Mouse (Mus musculus): Measurements from ENCODE around the gene Renbp. TPM values are rescaled to one million over a fixed set of nuclear protein-coding genes. Genes with fewer than 3 reads are reported as not detected.

Renbp gene
- polyA plus RNA-seq, 1 experiment from 2014 or later, result 15.2 TPM

- Histone ChIP-seq H3K4me1 (ENCODE audit: control insufficient read depth, insufficient read depth, low read depth, low read length) (no peaks in the 10 kb centered on the region), H3K9ac (ENCODE audit: low read depth, low read length) (no peak overlapping the region), H3K27me3 (replicated peaks; ENCODE audit: control insufficient read depth, insufficient read depth, low read length) (no peaks in the 10 kb centered on the region), H3K4me2 (ENCODE audit: low read length) (no peak overlapping the region), H3K9me3 (ENCODE audit: control insufficient read depth, low read length) (no peaks in the 10 kb centered on the region), H3K36me3 (ENCODE audit: control insufficient read depth, insufficient read depth, low read length) (peaks cover 10% of the 10 kb centered on the region), H3K27ac (ENCODE audit: low read depth, low read length) (no peak overlapping the region), H3K4me3 (ENCODE audit: low read length) (no peak overlapping the region)
- WGBS, result 82% methylated on average over 2 of the region's 2 CpGs
- ATAC-seq, result no peak
These were observed 11.2 kb upstream of the Renbp start for GRCm38 (mm10) chrX:73941860-73942259.

- Histone ChIP-seq H3K4me1 (ENCODE audit: control insufficient read depth, insufficient read depth, low read depth, low read length) (no peaks in the 10 kb centered on the region), H3K27ac (ENCODE audit: low read depth, low read length) (no peak overlapping the region), H3K9me3 (ENCODE audit: control insufficient read depth, low read length) (no peaks in the 10 kb centered on the region), H3K4me3 (ENCODE audit: low read length) (no peak overlapping the region), H3K4me2 (ENCODE audit: low read length) (no peak overlapping the region), H3K27me3 (replicated peaks; ENCODE audit: control insufficient read depth, insufficient read depth, low read length) (no peaks in the 10 kb centered on the region), H3K36me3 (ENCODE audit: control insufficient read depth, insufficient read depth, low read length) (no peaks in the 10 kb centered on the region), H3K9ac (ENCODE audit: low read depth, low read length) (no peak overlapping the region)
- ATAC-seq, result no peak
- WGBS, result 74% methylated on average over 2 of the region's 2 CpGs
These were observed 1.2 kb upstream of the Renbp start for GRCm38 (mm10) chrX:73931871-73932270.

- Histone ChIP-seq H3K4me2 (ENCODE audit: low read length) (peak overlapping the region; percentile 75), H3K36me3 (ENCODE audit: control insufficient read depth, insufficient read depth, low read length) (no peaks in the 10 kb centered on the region), H3K4me1 (ENCODE audit: control insufficient read depth, insufficient read depth, low read depth, low read length) (no peaks in the 10 kb centered on the region), H3K27me3 (replicated peaks; ENCODE audit: control insufficient read depth, insufficient read depth, low read length) (no peaks in the 10 kb centered on the region), H3K27ac (ENCODE audit: low read depth, low read length) (peak overlapping the region; percentile 82), H3K9ac (ENCODE audit: low read depth, low read length) (peak overlapping the region; percentile 69; the same call in 1 of the 2 replicates), H3K4me3 (ENCODE audit: low read length) (peak overlapping the region; percentile 60), H3K9me3 (ENCODE audit: control insufficient read depth, low read length) (no peaks in the 10 kb centered on the region)
- no peak for ATAC-seq
- WGBS, result 75% methylated on average over 8 of the region's 8 CpGs
These were observed 8.1 kb downstream of the Renbp start for GRCm38 (mm10) chrX:73922550-73922882.

- Histone ChIP-seq H3K4me2 (ENCODE audit: low read length) (peak within 1 kb of the TSS; percentile 75), H3K9me3 (ENCODE audit: control insufficient read depth, low read length) (no peaks in the 10 kb centered on the region), H3K36me3 (ENCODE audit: control insufficient read depth, insufficient read depth, low read length) (no peaks in the 10 kb centered on the region), H3K27ac (ENCODE audit: low read depth, low read length) (peak within 1 kb of the TSS; percentile 82), H3K9ac (ENCODE audit: low read depth, low read length) (peak within 1 kb of the TSS; percentile 76), H3K4me3 (ENCODE audit: low read length) (peak within 1 kb of the TSS; percentile 60), H3K27me3 (replicated peaks; ENCODE audit: control insufficient read depth, insufficient read depth, low read length) (no peaks in the 10 kb centered on the region), H3K4me1 (ENCODE audit: control insufficient read depth, insufficient read depth, low read depth, low read length) (no peaks in the 10 kb centered on the region)
- peak; percentile 99 for ATAC-seq
- 16% methylated on average over 43 of the region's 43 CpGs for WGBS
These were observed 8.7 kb downstream of the Renbp start, which contains the start of the genes Arhgap4 and Naa10 for GRCm38 (mm10) chrX:73921823-73922549. Gene Arhgap4 (minus strand): TSS chrX:73921870. Gene Naa10 (minus strand): TSS chrX:73921944.

GRCm38 (mm10) chrX:73921285-73921822 is 9.3 kb downstream of the Renbp start:
- peak overlapping the region; percentile 76 for H3K9ac ChIP-seq (ENCODE audit: low read depth, low read length)
- no peaks in the 10 kb centered on the region for H3K36me3 ChIP-seq (ENCODE audit: control insufficient read depth, insufficient read depth, low read length)
- peak overlapping the region; percentile 72 for H3K4me2 ChIP-seq (ENCODE audit: low read length)
- peak overlapping the region; percentile 68 for H3K27ac ChIP-seq (ENCODE audit: low read depth, low read length)
- H3K9me3 ChIP-seq (ENCODE audit: control insufficient read depth, low read length), result no peaks in the 10 kb centered on the region
- H3K4me1 ChIP-seq (ENCODE audit: control insufficient read depth, insufficient read depth, low read depth, low read length), result no peaks in the 10 kb centered on the region
- H3K4me3 ChIP-seq (ENCODE audit: low read length), result peak overlapping the region; percentile 60
- H3K27me3 ChIP-seq (replicated peaks; ENCODE audit: control insufficient read depth, insufficient read depth, low read length), result no peaks in the 10 kb centered on the region
- WGBS, result 29% methylated on average over 34 of the region's 34 CpGs
- ATAC-seq, result no peak; the same call in 1 of the 2 replicates

GRCm38 (mm10) chrX:73918631-73919030 is 12.0 kb downstream of the Renbp start:
- H3K27ac ChIP-seq (ENCODE audit: low read depth, low read length), result no peak overlapping the region
- no peak for ATAC-seq
- WGBS, result 90% methylated on average over 5 of the region's 5 CpGs
- no peaks in the 10 kb centered on the region for H3K9me3 ChIP-seq (ENCODE audit: control insufficient read depth, low read length)
- H3K36me3 ChIP-seq (ENCODE audit: control insufficient read depth, insufficient read depth, low read length), result no peaks in the 10 kb centered on the region
- H3K9ac ChIP-seq (ENCODE audit: low read depth, low read length), result no peak overlapping the region
- peaks cover 2% of the 10 kb centered on the region; the same call in 1 of the 2 replicates for H3K4me1 ChIP-seq (ENCODE audit: control insufficient read depth, insufficient read depth, low read depth, low read length)
- no peaks in the 10 kb centered on the region for H3K27me3 ChIP-seq (replicated peaks; ENCODE audit: control insufficient read depth, insufficient read depth, low read length)
- H3K4me3 ChIP-seq (ENCODE audit: low read length), result no peak overlapping the region
- H3K4me2 ChIP-seq (ENCODE audit: low read length), result no peak overlapping the region

GRCm38 (mm10) chrX:73916945-73917344 is 13.7 kb downstream of the Renbp start:
- Histone ChIP-seq H3K4me2 (ENCODE audit: low read length) (no peak overlapping the region), H3K4me1 (ENCODE audit: control insufficient read depth, insufficient read depth, low read depth, low read length) (peaks cover 2% of the 10 kb centered on the region; the same call in 1 of the 2 replicates)
- 72% methylated on average over 8 of the region's 8 CpGs for WGBS

GRCm38 (mm10) chrX:73914827-73915703 is 15.6 kb downstream of the Renbp start:
- Histone ChIP-seq H3K4me1 (ENCODE audit: control insufficient read depth, insufficient read depth, low read depth, low read length) (peaks cover 2% of the 10 kb centered on the region; the same call in 1 of the 2 replicates), H3K4me2 (ENCODE audit: low read length) (peak overlapping the region; percentile 57), H3K9ac (ENCODE audit: low read depth, low read length) (peak overlapping the region; percentile 45), H3K36me3 (ENCODE audit: control insufficient read depth, insufficient read depth, low read length) (no peaks in the 10 kb centered on the region), H3K27ac (ENCODE audit: low read depth, low read length) (peak overlapping the region; percentile 72), H3K27me3 (replicated peaks; ENCODE audit: control insufficient read depth, insufficient read depth, low read length) (no peaks in the 10 kb centered on the region), H3K4me3 (ENCODE audit: low read length) (peak overlapping the region; percentile 31), H3K9me3 (ENCODE audit: control insufficient read depth, low read length) (no peaks in the 10 kb centered on the region)
- whole genome bisulfite sequencing, result 32% methylated on average over 31 of the region's 31 CpGs
- ATAC-seq, result peak; percentile 97

More at GRCm38 (mm10) chrX:73916945-73917344, 13.7 kb downstream of the Renbp start:
- H3K27me3 ChIP-seq (replicated peaks; ENCODE audit: control insufficient read depth, insufficient read depth, low read length), result no peaks in the 10 kb centered on the region
- no peak overlapping the region for H3K27ac ChIP-seq (ENCODE audit: low read depth, low read length)
- no peak overlapping the region for H3K4me3 ChIP-seq (ENCODE audit: low read length)
- no peak for ATAC-seq
- no peaks in the 10 kb centered on the region for H3K36me3 ChIP-seq (ENCODE audit: control insufficient read depth, insufficient read depth, low read length)
- no peak overlapping the region for H3K9ac ChIP-seq (ENCODE audit: low read depth, low read length)
- H3K9me3 ChIP-seq (ENCODE audit: control insufficient read depth, low read length), result no peaks in the 10 kb centered on the region

GRCm38 (mm10) chrX:73911588-73911987 is 19.1 kb downstream of the Renbp start:
- ATAC-seq, result no peak
- no peak overlapping the region for H3K27ac ChIP-seq (ENCODE audit: low read depth, low read length)
- H3K9me3 ChIP-seq (ENCODE audit: control insufficient read depth, low read length), result no peaks in the 10 kb centered on the region
- peaks cover 2% of the 10 kb centered on the region; the same call in 1 of the 2 replicates for H3K4me1 ChIP-seq (ENCODE audit: control insufficient read depth, insufficient read depth, low read depth, low read length)
- no peak overlapping the region for H3K9ac ChIP-seq (ENCODE audit: low read depth, low read length)
- H3K4me3 ChIP-seq (ENCODE audit: low read length), result no peak overlapping the region
- 85% methylated on average over 2 of the region's 2 CpGs for WGBS
- no peak overlapping the region for H3K4me2 ChIP-seq (ENCODE audit: low read length)
- H3K36me3 ChIP-seq (ENCODE audit: control insufficient read depth, insufficient read depth, low read length), result no peaks in the 10 kb centered on the region
- H3K27me3 ChIP-seq (replicated peaks; ENCODE audit: control insufficient read depth, insufficient read depth, low read length), result no peaks in the 10 kb centered on the region

Data from hindbrain, embryonic 16.5 days (tissue).